Mouse (Mus musculus): ENCODE measurements around the gene Palm3. TPM values are rescaled to one million over a fixed set of nuclear protein-coding genes. Genes with fewer than 3 reads are reported as not detected.
A peak's percentile ranks its signal among the peaks of the same experiment; 100 is the strongest.

Gene Palm3
- polyA plus RNA-seq, 2 experiments from 2014 or later: 2.0 to 2.9 TPM

- peak; percentile 42 for ATAC-seq
Measured at GRCm38 (mm10) chr8:84025863-84026262, 4.6 kb downstream of the Palm3 start.

- ATAC-seq: peak; percentile 43
Measured at GRCm38 (mm10) chr8:84027449-84027848, 6.2 kb downstream of the Palm3 start.

GRCm38 (mm10) chr8:84029272-84029671, 8.0 kb downstream of the Palm3 start:
- ATAC-seq: no peak

- no peak for ATAC-seq
Measured at GRCm38 (mm10) chr8:84032777-84033176, 11.5 kb downstream of the Palm3 start.

- ATAC-seq: no peak
Measured at GRCm38 (mm10) chr8:84038015-84038414, 16.7 kb downstream of the Palm3 start.

GRCm38 (mm10) chr8:84039050-84039449, 17.8 kb downstream of the Palm3 start:
- ATAC-seq: no peak

GRCm38 (mm10) chr8:84042066-84042947, 21.0 kb downstream of the Palm3 start, which contains the start of gene Il27ra:
Gene Il27ra (minus strand): TSS chr8:84042589.
- peak; percentile 87 for ATAC-seq

- ATAC-seq: no peak
Measured at GRCm38 (mm10) chr8:84042948-84043342, 21.7 kb downstream of the Palm3 start.

GRCm38 (mm10) chr8:84044103-84044502, 22.8 kb downstream of the Palm3 start:
- ATAC-seq: no peak

- no peak for ATAC-seq
Measured at GRCm38 (mm10) chr8:84044900-84045299, 23.6 kb downstream of the Palm3 start, which contains the start of gene Rln3. Gene Rln3 (minus strand): TSS chr8:84045000.

- no peak for ATAC-seq
Measured at GRCm38 (mm10) chr8:84046505-84046904, 25.2 kb downstream of the Palm3 start.

GRCm38 (mm10) chr8:84048171-84048570, 26.9 kb downstream of the Palm3 start:
- ATAC-seq: no peak

GRCm38 (mm10) chr8:84052746-84053145, 31.5 kb downstream of the Palm3 start:
- ATAC-seq: no peak

- no peak for ATAC-seq
Measured at GRCm38 (mm10) chr8:84053229-84053628, 32.0 kb downstream of the Palm3 start.

- ATAC-seq: no peak
Measured at GRCm38 (mm10) chr8:84057827-84058226, 36.6 kb downstream of the Palm3 start.

GRCm38 (mm10) chr8:84059226-84059625, 38.0 kb downstream of the Palm3 start:
- ATAC-seq: no peak

- ATAC-seq: no peak
Measured at GRCm38 (mm10) chr8:84060245-84060644, 39.0 kb downstream of the Palm3 start.

GRCm38 (mm10) chr8:84063861-84064610, 42.8 kb downstream of the Palm3 start:
- peak; percentile 26 for ATAC-seq

GRCm38 (mm10) chr8:84065037-84065436, 43.8 kb downstream of the Palm3 start, which contains the start of gene Gm10643:
Gene Gm10643 (minus strand): TSS chr8:84065137.
- ATAC-seq: no peak

- no peak for ATAC-seq
Measured at GRCm38 (mm10) chr8:84065457-84066072, 44.3 kb downstream of the Palm3 start.

- ATAC-seq: peak; percentile 85
Measured at GRCm38 (mm10) chr8:84066291-84066930, 45.1 kb downstream of the Palm3 start, which contains the start of gene Rfx1. Gene Rfx1 (plus strand): TSS chr8:84066834.

- peak; percentile 46 for ATAC-seq
Measured at GRCm38 (mm10) chr8:84067047-84067573, 45.8 kb downstream of the Palm3 start.

Measured in CD4-positive, CD25-positive, alpha-beta regulatory T cell, adult 4 months (primary cell).